ENCODE assay signal across 9 mouse cellular contexts in the genomic region with DNA sequence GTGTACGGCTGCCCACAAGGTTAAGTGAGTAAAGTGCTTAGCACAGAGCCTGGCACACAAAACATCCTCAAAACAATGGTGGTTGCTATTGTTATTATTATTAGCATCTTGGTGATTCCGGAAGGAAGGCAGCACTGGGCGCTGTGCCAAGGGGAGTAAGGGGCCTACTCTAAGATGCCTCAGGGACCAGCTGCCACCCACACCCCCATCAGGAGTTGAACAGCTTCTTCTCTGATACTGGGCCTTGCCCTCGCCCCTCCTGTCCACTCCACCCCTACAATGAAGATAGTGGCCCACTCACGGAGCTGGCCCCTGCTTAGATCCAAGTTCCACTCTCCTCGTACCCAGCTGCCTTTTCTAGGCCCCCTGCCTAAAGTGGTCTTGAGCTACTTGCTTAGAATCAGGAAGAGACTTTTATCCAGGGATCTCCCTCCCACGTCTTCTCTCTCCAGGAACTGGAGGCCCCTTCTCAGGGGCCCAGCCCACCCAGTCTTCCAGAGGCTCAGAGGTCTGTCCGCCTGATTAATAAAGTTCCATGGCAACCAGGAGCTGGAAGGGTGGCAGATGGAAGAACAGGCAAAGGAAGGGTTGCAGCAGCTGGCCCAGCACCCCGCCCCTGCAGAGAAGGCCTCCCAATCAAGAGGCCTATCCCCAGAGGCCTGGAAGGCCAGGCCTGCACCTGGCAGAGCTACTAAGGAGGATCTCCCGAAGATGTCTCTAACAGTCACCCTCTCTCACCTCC. TPM values are rescaled to one million over a fixed set of nuclear protein-coding genes. Genes with fewer than 3 reads are reported as not detected.
A peak's percentile ranks its signal among the peaks of the same experiment; 100 is the strongest.
DNase-seq lines count a peak whose midpoint lies in the region; ATAC-seq and TF ChIP-seq lines count a peak whose summit lies in the region.
"Had no signal": no experiment of that assay in that cellular context is flagged by ENCODE, and none has a peak within 500 bp of the region (broad histone marks: within the 10 kb centered on the region; RNA-seq: fewer than 3 reads in every experiment).

No protein-coding gene starts in this region.

- H3K9ac ChIP-seq in lung, embryonic 14.5 days: peak overlapping the region; percentile 82
- peak overlapping the region; percentile 82 for H3K9ac ChIP-seq in heart, embryonic 11.5 days (ENCODE audit: low read depth, low read length)
- peak overlapping the region; percentile 91 for H3K9ac ChIP-seq in liver, embryonic 11.5 days (ENCODE audit: low read depth, low read length)
- no peak overlapping the region for H3K9ac ChIP-seq in neural tube, embryonic 14.5 days (replicated peaks; ENCODE audit: low read depth, low read length)

- no peaks in the 10 kb centered on the region for H3K27me3 ChIP-seq in lung, embryonic 14.5 days (ENCODE audit: insufficient read depth, low read length)
- no peaks in the 10 kb centered on the region for H3K27me3 ChIP-seq in heart, embryonic 11.5 days (ENCODE audit: control insufficient read depth, insufficient read depth, low read length)
- H3K27me3 ChIP-seq in liver, embryonic 11.5 days (replicated peaks; ENCODE audit: control insufficient read depth, insufficient read depth, low read length): no peaks in the 10 kb centered on the region
- H3K27me3 ChIP-seq in neural tube, embryonic 14.5 days (ENCODE audit: control insufficient read depth, insufficient read depth, low read length): no peaks in the 10 kb centered on the region
- H3K27me3 ChIP-seq in cerebellum, adult 2 months (ENCODE audit: control insufficient read depth, insufficient read depth, low read length): no peaks in the 10 kb centered on the region

- H3K27ac ChIP-seq in lung, embryonic 14.5 days (ENCODE audit: low read depth): peak overlapping the region; percentile 94
- peak overlapping the region; percentile 82 for H3K27ac ChIP-seq in bone marrow, adult 2 months (ENCODE audit: control insufficient read depth, insufficient read depth, low read depth, low read length, poor library complexity)
- H3K27ac ChIP-seq in heart, embryonic 11.5 days (ENCODE audit: low read depth, low read length): peak overlapping the region; percentile 85
- peak overlapping the region; percentile 95 for H3K27ac ChIP-seq in liver, embryonic 11.5 days (ENCODE audit: low read depth, low read length)
- H3K27ac ChIP-seq in neural tube, embryonic 14.5 days (ENCODE audit: low read depth, low read length): peak overlapping the region; percentile 60; the same call in 1 of the 2 replicates
- H3K27ac ChIP-seq in cerebellum, adult 2 months (ENCODE audit: insufficient read depth, low read length): no peak overlapping the region

- WGBS in lung, embryonic 14.5 days: 9% methylated on average over 10 of the region's 10 CpGs
- WGBS in bone marrow, adult 2 months: 21% methylated on average over 10 of the region's 10 CpGs
- 20% methylated on average over 10 of the region's 10 CpGs for WGBS in heart, embryonic 11.5 days (ENCODE audit: insufficient replicate concordance)
- WGBS in liver, embryonic 11.5 days: 20% methylated on average over 10 of the region's 10 CpGs
- 12% methylated on average over 10 of the region's 10 CpGs for WGBS in neural tube, embryonic 14.5 days
- 55% methylated on average over 10 of the region's 10 CpGs for WGBS in cerebellum, adult 2 months

- peak overlapping the region; percentile 84 for H3K4me2 ChIP-seq in lung, embryonic 14.5 days
- peak overlapping the region; percentile 83 for H3K4me2 ChIP-seq in heart, embryonic 11.5 days
- H3K4me2 ChIP-seq in liver, embryonic 11.5 days: peak overlapping the region; percentile 86
- H3K4me2 ChIP-seq in neural tube, embryonic 14.5 days (ENCODE audit: low read depth, low read length): peak overlapping the region; percentile 95

- ATAC-seq in lung, embryonic 14.5 days (ENCODE audit: insufficient read depth): peak; percentile 4; the same call in 1 of the 2 replicates
- no peak for ATAC-seq in heart, embryonic 11.5 days (replicated peaks; ENCODE audit: insufficient number of reproducible peaks, low FRiP score, low TSS enrichment)
- peak; percentile 30 for ATAC-seq in liver, embryonic 11.5 days (replicated peaks; ENCODE audit: low FRiP score)
- ATAC-seq in neural tube, embryonic 14.5 days (ENCODE audit: low read depth): no peak
- ATAC-seq in monocyte, adult 5-6 weeks (replicated peaks; ENCODE audit: insufficient number of reproducible peaks, low FRiP score, low TSS enrichment, poor library complexity, severe bottlenecking): no peak

- peaks cover 22% of the 10 kb centered on the region for H3K4me1 ChIP-seq in lung, embryonic 14.5 days (ENCODE audit: insufficient read depth)
- peaks cover 1% of the 10 kb centered on the region; the same call in 1 of the 2 replicates for H3K4me1 ChIP-seq in bone marrow, adult 2 months (ENCODE audit: control insufficient read depth, insufficient read depth, low read length)
- H3K4me1 ChIP-seq in heart, embryonic 11.5 days (ENCODE audit: control insufficient read depth, insufficient read depth, low read length): peaks cover 17% of the 10 kb centered on the region
- peaks cover 38% of the 10 kb centered on the region for H3K4me1 ChIP-seq in liver, embryonic 11.5 days (replicated peaks; ENCODE audit: control insufficient read depth, insufficient read depth, low read length)
- peaks cover 14% of the 10 kb centered on the region; the same call in 1 of the 2 replicates for H3K4me1 ChIP-seq in neural tube, embryonic 14.5 days (ENCODE audit: control insufficient read depth, insufficient read depth, low read length)
- H3K4me1 ChIP-seq in cerebellum, adult 2 months (ENCODE audit: control insufficient read depth, insufficient read depth, low read length): peaks cover 24% of the 10 kb centered on the region

- peak overlapping the region; percentile 87 for H3K4me3 ChIP-seq in lung, embryonic 14.5 days (ENCODE audit: low read depth, low read length)
- H3K4me3 ChIP-seq in bone marrow, adult 2 months (replicated peaks; ENCODE audit: control insufficient read depth, low read depth, low read length): peak overlapping the region; percentile 93
- peak overlapping the region; percentile 80 for H3K4me3 ChIP-seq in heart, embryonic 11.5 days (ENCODE audit: low read depth, low read length)
- H3K4me3 ChIP-seq in liver, embryonic 11.5 days (ENCODE audit: low read depth, low read length): peak overlapping the region; percentile 88
- peak overlapping the region; percentile 56 for H3K4me3 ChIP-seq in neural tube, embryonic 14.5 days (ENCODE audit: low read depth, low read length)
- H3K4me3 ChIP-seq in cerebellum, adult 2 months (replicated peaks; ENCODE audit: insufficient read depth, low read depth, low read length): no peak overlapping the region

- DNase-seq in lung, embryonic 14.5 days: peak; percentile 82
- DNase-seq in lung, postnatal 36 days: no peak
- peak; percentile 58 for DNase-seq in liver, embryonic 11.5 days (ENCODE audit: low spot score)
- DNase-seq in cerebellum, adult 2 months: no peak

- no peaks in the 10 kb centered on the region for H3K9me3 ChIP-seq in lung, embryonic 14.5 days (ENCODE audit: low read depth, low read length)
- H3K9me3 ChIP-seq in heart, embryonic 11.5 days (replicated peaks; ENCODE audit: control insufficient read depth, low read length): no peaks in the 10 kb centered on the region
- no peaks in the 10 kb centered on the region for H3K9me3 ChIP-seq in liver, embryonic 11.5 days (ENCODE audit: control insufficient read depth, low read length)
- H3K9me3 ChIP-seq in neural tube, embryonic 14.5 days (ENCODE audit: control insufficient read depth, low read length): no peaks in the 10 kb centered on the region

- TF ChIP-seq CTCF in lung, embryonic 14.5 days (IDR thresholded peaks at IDR 0.05; ENCODE audit: low read depth): no peak
- no peak for TF ChIP-seq CTCF in bone marrow, adult 2 months (IDR thresholded peaks at IDR 0.05; ENCODE audit: control insufficient read depth, insufficient read depth, low read length)
- TF ChIP-seq CTCF in cerebellum, adult 2 months (IDR thresholded peaks at IDR 0.05; ENCODE audit: borderline replicate concordance, insufficient read depth, low read depth, low read length): no peak

- peaks cover 13% of the 10 kb centered on the region for H3K36me3 ChIP-seq in lung, embryonic 14.5 days (ENCODE audit: insufficient read depth)
- H3K36me3 ChIP-seq in heart, embryonic 11.5 days (ENCODE audit: control insufficient read depth, insufficient read depth, low read length): 0 out of 2 replicates have a peak, but pooled peaks cover 5% of the 10 kb centered on the region
- H3K36me3 ChIP-seq in liver, embryonic 11.5 days (ENCODE audit: control insufficient read depth, insufficient read depth, low read length): peaks cover 7% of the 10 kb centered on the region; the same call in 1 of the 2 replicates
- no peaks in the 10 kb centered on the region for H3K36me3 ChIP-seq in neural tube, embryonic 14.5 days (ENCODE audit: control insufficient read depth, insufficient read depth, low read length)

- no peak for TF ChIP-seq POLR2A in bone marrow, adult 2 months (IDR thresholded peaks at IDR 0.05; ENCODE audit: borderline replicate concordance, control insufficient read depth, low read depth, low read length)
- no peak for TF ChIP-seq POLR2A in cerebellum, adult 2 months (IDR thresholded peaks at IDR 0.05; ENCODE audit: borderline replicate concordance, insufficient read depth, low read length)

RNA-seq across cellular contexts. Expression of gene E2f1, which starts 1.2 kb away (rescaled TPM):
- 12.4 and 13.6 TPM in 2 replicates for polyA plus RNA-seq in lung, embryonic 14.5 days (2014; fragmentation: Nextera tagmentation; extraction: Ambion mirVana)
- polyA plus RNA-seq in bone marrow, adult 2 months (2011; ENCODE audit: insufficient read depth, insufficient read length, low replicate concordance, missing spikeins): 49.6 and 63.0 TPM in 2 replicates
- 6.5 and 7.8 TPM in 2 replicates for polyA plus RNA-seq in heart, embryonic 11.5 days (2014; fragmentation: Nextera tagmentation; extraction: Ambion mirVana)
- polyA plus RNA-seq in liver, embryonic 11.5 days (2014; fragmentation: Nextera tagmentation; extraction: Ambion mirVana): 12.6 and 14.0 TPM in 2 replicates
- 0.92 and 1.8 TPM in 2 replicates for polyA plus RNA-seq in neural tube, embryonic 14.5 days (2014; fragmentation: Nextera tagmentation; extraction: Ambion mirVana)
- polyA plus RNA-seq in cerebellum, adult 2 months (2012; rRNA removed): 4.1 and 5.0 TPM in 2 replicates
- total RNA-seq in monocyte, adult 5-6 weeks (2017): 0.64 to 3.1 TPM (median 1.8 TPM) in 3 replicates

RNA-seq across cellular contexts. Expression of gene Necab3, which starts 9.8 kb away (rescaled TPM):
- polyA plus RNA-seq in lung, embryonic 14.5 days (2014; fragmentation: Nextera tagmentation; extraction: Ambion mirVana): 2.6 and 3.2 TPM in 2 replicates
- 3.5 and 5.3 TPM in 2 replicates for polyA plus RNA-seq in bone marrow, adult 2 months (2011; ENCODE audit: insufficient read depth, insufficient read length, low replicate concordance, missing spikeins)
- 1.2 and 1.4 TPM in 2 replicates for polyA plus RNA-seq in heart, embryonic 11.5 days (2014; fragmentation: Nextera tagmentation; extraction: Ambion mirVana)
- 1.9 and 2.4 TPM in 2 replicates for polyA plus RNA-seq in liver, embryonic 11.5 days (2014; fragmentation: Nextera tagmentation; extraction: Ambion mirVana)
- 11.5 and 16.8 TPM in 2 replicates for polyA plus RNA-seq in neural tube, embryonic 14.5 days (2014; fragmentation: Nextera tagmentation; extraction: Ambion mirVana)
- 64.1 and 77.2 TPM in 2 replicates for polyA plus RNA-seq in cerebellum, adult 2 months (2012; rRNA removed)
- 0.68 TPM in 1 of 3 replicates, not detected in the others for total RNA-seq in monocyte, adult 5-6 weeks (2017)

RNA-seq across cellular contexts. Expression of gene Actl10, which starts 16.9 kb away (rescaled TPM):
- polyA plus RNA-seq in lung, embryonic 14.5 days (2014; fragmentation: Nextera tagmentation; extraction: Ambion mirVana): 0.36 and 0.37 TPM in 2 replicates
- not detected in 2 replicates for polyA plus RNA-seq in bone marrow, adult 2 months (2011; ENCODE audit: insufficient read depth, insufficient read length, low replicate concordance, missing spikeins)
- polyA plus RNA-seq in heart, embryonic 11.5 days (2014; fragmentation: Nextera tagmentation; extraction: Ambion mirVana): not detected in 2 replicates
- polyA plus RNA-seq in liver, embryonic 11.5 days (2014; fragmentation: Nextera tagmentation; extraction: Ambion mirVana): 0.25 TPM in 1 of 2 replicates, not detected in the other
- 0.30 and 0.62 TPM in 2 replicates for polyA plus RNA-seq in neural tube, embryonic 14.5 days (2014; fragmentation: Nextera tagmentation; extraction: Ambion mirVana)
- 0.07 and 0.10 TPM in 2 replicates for polyA plus RNA-seq in cerebellum, adult 2 months (2012; rRNA removed)
- total RNA-seq in monocyte, adult 5-6 weeks (2017): not detected in 3 replicates
- total RNA-seq: heart, postnatal 36 days had no signal

RNA-seq across cellular contexts. Expression of gene 1700003F12Rik, which starts 21.6 kb away (rescaled TPM):
- polyA plus RNA-seq in lung, embryonic 14.5 days (2014; fragmentation: Nextera tagmentation; extraction: Ambion mirVana): 1.2 and 1.4 TPM in 2 replicates
- not detected in 2 replicates for polyA plus RNA-seq in bone marrow, adult 2 months (2011; ENCODE audit: insufficient read depth, insufficient read length, low replicate concordance, missing spikeins)
- polyA plus RNA-seq in heart, embryonic 11.5 days (2014; fragmentation: Nextera tagmentation; extraction: Ambion mirVana): 0.89 and 1.4 TPM in 2 replicates
- 1.0 and 1.8 TPM in 2 replicates for polyA plus RNA-seq in liver, embryonic 11.5 days (2014; fragmentation: Nextera tagmentation; extraction: Ambion mirVana)
- 1.6 and 1.9 TPM in 2 replicates for polyA plus RNA-seq in neural tube, embryonic 14.5 days (2014; fragmentation: Nextera tagmentation; extraction: Ambion mirVana)
- 1.1 and 1.4 TPM in 2 replicates for polyA plus RNA-seq in cerebellum, adult 2 months (2012; rRNA removed)
- 0.78 TPM in 1 of 3 replicates, not detected in the others for total RNA-seq in monocyte, adult 5-6 weeks (2017)
- total RNA-seq: heart, postnatal 36 days had no signal

RNA-seq across cellular contexts. Expression of gene Pxmp4, which starts 35.0 kb away (rescaled TPM):
- 24.1 and 25.9 TPM in 2 replicates for polyA plus RNA-seq in lung, embryonic 14.5 days (2014; fragmentation: Nextera tagmentation; extraction: Ambion mirVana)
- polyA plus RNA-seq in bone marrow, adult 2 months (2011; ENCODE audit: insufficient read depth, insufficient read length, low replicate concordance, missing spikeins): 11.3 and 12.1 TPM in 2 replicates
- polyA plus RNA-seq in heart, embryonic 11.5 days (2014; fragmentation: Nextera tagmentation; extraction: Ambion mirVana): 21.4 and 23.5 TPM in 2 replicates
- 25.2 and 25.6 TPM in 2 replicates for polyA plus RNA-seq in liver, embryonic 11.5 days (2014; fragmentation: Nextera tagmentation; extraction: Ambion mirVana)
- 16.0 and 17.5 TPM in 2 replicates for polyA plus RNA-seq in neural tube, embryonic 14.5 days (2014; fragmentation: Nextera tagmentation; extraction: Ambion mirVana)
- 14.8 and 14.9 TPM in 2 replicates for polyA plus RNA-seq in cerebellum, adult 2 months (2012; rRNA removed)
- total RNA-seq in monocyte, adult 5-6 weeks (2017): 7.3 to 10.6 TPM (median 9.6 TPM) in 3 replicates

Comparison
In these comparisons a context has a peak if more than half of its experiments do, and no peak if none do; other contexts are left out.
1. DNase-seq: peak in lung, embryonic 14.5 days (single experiment) and liver, embryonic 11.5 days (single experiment); none in lung, postnatal 36 days (single experiment) and cerebellum, adult 2 months (0 of 2).
2. ATAC-seq: peak in lung, embryonic 14.5 days (single experiment) and liver, embryonic 11.5 days (single experiment); none in heart, embryonic 11.5 days (single experiment), neural tube, embryonic 14.5 days (single experiment) and monocyte, adult 5-6 weeks (single experiment).
3. Peak in every context shown above with its lines, with median percentiles within 50 percentile points of each other: H3K4me2 ChIP-seq.